Mouse (Mus musculus): ENCODE results near the gene Phox2a. TPM values are rescaled to one million over a fixed set of nuclear protein-coding genes. Genes with fewer than 3 reads are reported as not detected.

Phox2a gene
- total RNA-seq, 2 experiments from 2014 or later: not detected

DNA sequence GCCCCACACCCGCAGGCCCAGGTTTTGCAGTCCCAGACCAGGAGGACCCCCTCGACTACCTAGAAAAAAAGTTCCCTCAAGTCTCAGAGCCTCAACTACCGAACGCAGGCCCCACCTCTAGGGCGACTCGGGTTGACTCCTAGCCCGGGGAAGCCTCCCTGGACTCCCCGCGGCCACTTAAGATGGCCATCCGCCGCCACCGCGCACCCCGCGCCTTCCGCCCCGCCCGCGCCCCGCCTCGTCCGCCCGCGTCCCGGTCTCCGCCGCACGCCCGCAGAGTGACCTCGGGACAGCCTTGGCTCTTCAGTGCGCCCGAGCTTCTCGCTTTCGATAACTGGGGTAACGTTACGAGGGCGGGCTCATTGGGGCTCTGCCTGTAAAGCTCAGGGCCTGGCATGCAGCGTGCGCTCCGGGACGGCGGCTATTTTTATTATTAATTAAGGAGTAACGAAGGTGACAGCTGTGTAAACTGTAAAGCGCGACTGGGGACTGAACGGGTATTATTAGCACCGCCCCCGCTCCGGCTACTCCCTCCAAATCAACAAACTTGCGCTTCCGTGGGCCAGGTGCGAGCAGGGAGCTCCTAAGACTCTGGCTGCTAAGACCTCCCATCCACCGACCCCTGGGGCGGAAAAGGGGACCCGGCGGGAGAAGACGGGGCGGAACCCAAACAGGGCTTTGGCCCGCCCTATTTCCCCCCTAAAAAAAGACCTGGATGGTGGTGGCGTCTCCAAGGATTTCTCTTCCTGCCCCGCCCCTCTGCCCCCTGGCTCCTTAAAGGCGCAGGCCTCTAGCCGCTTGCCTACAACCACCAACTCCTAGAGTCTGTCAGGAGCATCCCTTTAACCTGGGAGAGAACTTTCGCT is 19.7 kb downstream of the Phox2a start, which contains the start of gene Inppl1:
Gene Inppl1, minus strand, starts transcription at position 624 of the 866 bp plus-strand sequence.
- DNase-seq (ENCODE audit: low spot score in 2 of 2): peak; percentile 35 to 71

DNA sequence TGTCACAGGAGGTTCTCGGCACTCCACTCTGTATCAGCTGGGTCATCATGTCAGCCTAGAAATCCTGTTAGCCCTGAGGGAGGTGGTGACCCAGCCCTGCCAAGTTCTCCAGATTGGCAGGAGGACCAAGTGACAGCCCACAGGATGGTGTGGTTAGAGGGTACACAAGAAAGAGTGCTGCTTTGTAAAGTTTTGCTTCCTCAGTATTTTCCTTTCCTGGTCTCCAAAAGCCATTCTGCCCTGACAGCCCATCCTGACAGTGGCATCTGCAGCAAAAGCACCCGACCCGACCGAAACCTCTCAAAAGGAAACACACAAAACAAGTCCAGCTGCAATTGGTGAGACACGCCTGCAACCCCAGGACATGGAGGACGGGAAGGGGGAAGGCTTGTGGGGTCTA is 26.1 kb downstream of the Phox2a start:
- no peak for DNase-seq (ENCODE audit: low spot score in 2 of 2)

DNA sequence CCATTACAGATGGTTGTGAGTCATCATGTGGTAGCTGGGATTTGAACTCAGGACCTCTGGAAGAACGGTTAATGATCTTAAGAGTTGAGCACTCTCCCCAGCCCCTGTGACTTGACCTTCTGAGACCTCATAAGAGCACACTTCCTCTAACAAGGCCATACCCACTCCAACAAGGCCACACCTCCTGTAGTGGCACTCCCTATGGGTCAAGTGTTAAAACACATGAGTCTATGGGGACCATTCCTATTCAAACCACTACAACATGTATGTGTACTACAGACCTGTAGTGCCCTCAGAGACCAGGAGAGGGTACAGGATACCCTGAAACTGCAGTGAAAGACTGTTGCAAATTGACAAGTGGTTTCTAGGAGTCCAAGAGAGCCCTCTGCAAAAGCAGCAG is 29.8 kb downstream of the Phox2a start:
- DNase-seq (ENCODE audit: low spot score in 2 of 2): no peak

DNA sequence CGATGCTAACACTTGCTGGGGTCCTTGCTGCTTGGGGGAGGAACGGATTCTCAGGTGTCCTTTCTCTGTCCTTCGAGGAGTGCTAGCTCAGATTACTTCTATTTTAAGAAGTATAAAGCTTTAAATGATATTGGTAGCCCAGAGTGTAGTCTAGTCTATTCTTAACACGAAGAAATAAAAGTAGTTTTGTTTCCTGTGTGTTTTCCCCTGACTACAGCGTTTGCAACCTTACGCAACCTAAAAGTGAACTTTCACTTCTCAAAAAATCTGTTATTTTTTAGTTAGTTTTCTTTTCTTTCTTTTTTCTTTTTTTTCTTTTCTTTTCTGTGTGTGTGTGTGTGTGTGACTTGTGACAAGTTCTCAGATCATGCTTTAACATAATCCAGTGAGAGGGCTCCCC is 33.6 kb downstream of the Phox2a start:
- DNase-seq (ENCODE audit: low spot score in 2 of 2): no peak

DNA sequence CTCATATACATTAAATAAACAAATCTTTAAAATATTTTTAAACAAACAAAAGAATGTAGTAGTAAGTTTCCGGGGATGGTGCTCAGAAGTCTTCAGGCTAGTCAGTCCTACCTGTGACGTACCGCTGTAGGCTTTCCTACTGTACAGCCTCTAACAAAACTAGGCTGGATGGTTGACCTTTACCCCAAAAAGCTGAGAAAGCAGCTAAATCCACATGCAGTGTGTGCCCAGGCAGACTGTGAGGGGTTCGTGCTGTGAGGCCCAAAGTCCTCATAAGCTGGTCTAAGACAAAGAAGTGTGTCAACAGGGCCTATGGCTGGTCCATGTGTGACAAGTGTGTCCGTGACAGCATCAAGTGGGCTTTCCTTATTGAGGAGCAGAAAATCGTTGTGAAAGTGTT is 34.7 kb downstream of the Phox2a start:
- DNase-seq (ENCODE audit: low spot score in 2 of 2): no peak

DNA sequence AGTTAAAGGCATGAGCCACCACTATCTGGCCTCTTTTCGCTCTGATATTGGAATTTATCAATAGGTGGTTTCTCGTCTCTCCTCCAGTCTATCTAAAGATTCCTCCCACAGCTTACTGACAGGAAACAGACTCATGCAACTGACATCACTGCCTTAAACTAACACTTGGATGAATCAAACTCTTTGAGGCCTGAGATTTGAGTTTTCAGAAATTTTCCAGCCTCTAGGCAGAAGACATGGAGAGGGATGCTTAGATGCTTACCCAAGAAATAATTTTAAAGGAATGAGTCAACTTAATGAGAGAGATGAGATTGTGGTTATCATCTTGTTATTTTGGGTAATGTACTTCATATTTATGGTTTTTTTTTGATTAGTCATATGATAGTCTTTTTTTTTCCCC is 35.7 kb downstream of the Phox2a start:
- DNase-seq (ENCODE audit: low spot score in 2 of 2): no peak

DNA sequence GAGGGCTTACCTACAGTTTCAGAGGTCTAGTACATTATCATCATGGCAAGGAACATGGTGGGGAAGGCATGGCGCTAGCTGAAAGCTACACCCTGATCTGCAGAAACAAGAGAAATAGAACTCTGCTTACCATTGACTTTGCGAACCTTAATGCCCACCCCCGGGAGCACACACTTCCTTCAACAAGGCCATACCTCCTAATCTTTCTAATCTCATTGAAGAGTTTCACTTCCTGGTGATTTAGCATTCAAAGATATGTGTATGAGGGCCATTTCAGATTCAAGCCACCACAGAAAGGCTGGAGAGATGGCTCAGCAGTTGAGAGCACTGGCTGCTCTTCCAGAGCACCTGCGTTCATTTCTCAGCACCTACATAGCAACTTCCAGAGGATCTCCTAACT is 39.0 kb downstream of the Phox2a start, which contains the start of gene Folr2:
Gene Folr2, minus strand, starts transcription at position 101 of the 400 bp plus-strand sequence.
- no peak for DNase-seq (ENCODE audit: low spot score in 2 of 2)

DNA sequence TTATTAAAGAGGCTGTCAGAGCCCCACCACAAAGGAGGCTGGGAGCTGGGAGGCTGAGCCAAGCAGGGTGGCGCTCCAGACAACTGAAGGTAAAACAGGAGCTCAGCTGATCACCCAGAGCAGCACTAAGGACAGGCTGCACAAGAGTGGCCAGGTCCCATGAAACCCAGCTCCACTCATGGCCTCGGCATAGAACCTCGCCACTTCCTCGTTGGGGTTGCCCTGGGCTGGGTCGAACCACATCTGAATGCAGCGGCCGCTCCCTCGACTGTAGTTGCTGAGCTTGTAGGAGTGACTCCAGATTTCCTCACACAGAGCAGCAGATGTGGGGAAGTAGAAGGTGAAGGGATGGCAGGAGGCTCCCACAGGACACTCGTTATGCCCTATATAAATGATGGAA is 40.2 kb downstream of the Phox2a start:
- DNase-seq (ENCODE audit: low spot score in 2 of 2): no peak

DNA sequence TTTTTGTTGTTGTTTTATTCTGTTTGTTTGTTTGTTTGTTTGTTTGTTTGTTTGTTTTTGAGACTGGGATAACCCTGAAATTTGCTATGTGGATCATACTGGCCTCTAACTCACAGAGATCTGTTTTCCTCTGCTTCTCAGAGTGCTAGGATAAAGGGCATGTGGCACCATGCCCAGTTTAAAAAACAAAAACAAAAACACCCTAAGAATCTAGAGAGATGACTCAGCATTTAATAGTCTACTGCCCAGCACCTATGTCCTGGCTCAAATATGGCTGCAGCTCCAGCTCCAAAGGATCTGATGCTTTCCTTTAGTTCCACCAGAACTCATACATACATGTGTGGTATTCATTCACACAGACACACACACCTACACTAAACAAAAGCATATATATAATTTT is 42.9 kb downstream of the Phox2a start:
- no peak for DNase-seq (ENCODE audit: low spot score in 2 of 2)

DNA sequence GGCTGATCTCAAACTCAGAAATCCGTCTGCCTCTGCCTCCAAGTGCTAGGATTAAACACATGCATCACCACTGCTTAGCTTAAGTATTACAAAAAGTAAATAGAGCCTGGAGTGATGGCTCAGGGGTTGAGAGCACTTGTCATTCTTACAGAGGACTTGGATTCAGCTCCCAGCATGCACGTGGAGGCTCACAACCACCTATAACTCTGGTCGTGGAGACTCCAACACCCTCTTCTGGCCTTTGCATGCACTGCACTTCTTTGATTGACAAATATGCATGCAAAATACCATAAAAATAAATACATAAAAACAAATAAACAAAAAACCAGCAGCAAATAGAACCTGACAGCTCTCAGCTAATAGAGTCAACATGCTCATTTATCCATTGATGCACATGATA is 44.2 kb downstream of the Phox2a start:
- no peak for DNase-seq (ENCODE audit: low spot score in 2 of 2)

DNA sequence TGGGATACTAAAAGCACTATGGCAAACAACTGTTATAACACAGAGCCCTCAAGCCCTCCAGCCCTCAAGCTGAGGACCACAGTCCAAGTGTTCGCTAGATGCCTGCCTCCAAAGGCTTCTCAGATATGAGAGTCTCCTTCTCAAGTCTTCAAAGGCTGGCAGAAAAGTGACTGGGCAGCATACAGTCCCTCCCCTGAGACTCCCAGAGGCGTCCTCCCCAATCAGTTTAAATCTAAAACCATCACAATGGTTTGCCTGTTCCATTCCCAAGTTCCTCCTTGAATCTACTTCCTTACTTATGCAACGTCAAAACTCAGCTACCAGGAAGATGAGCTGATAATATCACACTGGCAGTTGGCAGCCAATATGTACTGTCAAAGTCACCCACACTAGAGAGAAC is 45.3 kb downstream of the Phox2a start, which contains the start of gene Anapc15:
Gene Anapc15, plus strand, starts transcription at position 301 of the 400 bp plus-strand sequence.
- DNase-seq (ENCODE audit: low spot score in 2 of 2): no peak

DNA sequence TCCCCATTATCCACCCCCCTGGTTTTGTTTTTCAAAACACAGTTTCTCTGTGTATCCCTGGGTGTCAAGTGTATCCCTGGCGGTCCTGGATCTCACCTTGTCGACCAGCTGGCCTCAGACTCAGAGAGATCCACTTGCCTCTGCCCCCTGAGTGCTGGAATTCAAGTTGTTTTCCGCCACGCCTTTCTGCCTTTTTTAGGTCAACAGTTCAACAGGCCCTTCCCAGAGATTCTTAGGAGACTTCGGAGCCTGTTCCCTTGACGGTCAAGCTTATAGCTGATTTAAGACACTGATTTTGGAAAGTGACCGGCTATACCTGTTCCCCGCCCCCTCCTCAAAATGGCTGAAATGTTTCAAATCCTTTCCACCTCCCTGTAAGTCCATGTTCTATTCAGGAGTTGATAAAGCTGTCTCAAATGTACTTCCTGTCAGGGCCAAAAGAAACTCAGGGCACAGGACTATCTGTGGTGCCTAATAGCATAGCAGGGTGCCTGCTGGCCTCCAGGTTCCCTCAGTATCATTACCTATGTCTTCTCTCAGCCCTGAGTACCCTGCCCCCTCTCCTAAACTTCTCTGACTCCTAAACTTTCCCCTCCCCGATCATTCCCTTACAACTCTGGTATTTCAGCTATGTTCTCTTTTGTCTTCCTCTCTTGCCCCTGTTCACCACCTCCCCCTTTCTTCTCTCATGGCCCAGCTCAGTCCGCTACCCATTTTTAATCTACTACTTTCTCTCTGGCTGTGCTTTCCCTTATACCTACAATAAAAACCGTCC is 48.6 kb downstream of the Phox2a start:
- DNase-seq (ENCODE audit: low spot score in 2 of 2): no peak

DNA sequence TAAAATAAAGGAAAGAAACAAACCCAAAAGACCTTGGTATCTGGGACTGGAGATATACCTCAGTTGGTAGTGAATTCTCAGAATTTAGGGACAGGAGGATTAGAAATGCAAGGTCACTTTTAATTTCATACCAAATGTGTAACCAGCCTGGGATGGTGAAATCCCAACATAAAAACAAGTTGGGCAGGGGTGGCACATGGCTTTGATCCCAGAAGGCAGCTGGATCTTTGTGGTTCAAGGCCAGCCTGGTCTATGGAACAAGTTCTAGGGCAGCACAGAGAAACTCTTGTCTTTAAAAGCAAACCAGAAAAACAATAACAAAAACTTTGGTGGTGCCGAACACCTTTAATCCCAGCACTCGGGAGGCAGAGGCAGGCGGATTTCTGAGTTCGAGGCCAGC is 49.4 kb downstream of the Phox2a start:
- no peak for DNase-seq (ENCODE audit: low spot score in 2 of 2)

DNA sequence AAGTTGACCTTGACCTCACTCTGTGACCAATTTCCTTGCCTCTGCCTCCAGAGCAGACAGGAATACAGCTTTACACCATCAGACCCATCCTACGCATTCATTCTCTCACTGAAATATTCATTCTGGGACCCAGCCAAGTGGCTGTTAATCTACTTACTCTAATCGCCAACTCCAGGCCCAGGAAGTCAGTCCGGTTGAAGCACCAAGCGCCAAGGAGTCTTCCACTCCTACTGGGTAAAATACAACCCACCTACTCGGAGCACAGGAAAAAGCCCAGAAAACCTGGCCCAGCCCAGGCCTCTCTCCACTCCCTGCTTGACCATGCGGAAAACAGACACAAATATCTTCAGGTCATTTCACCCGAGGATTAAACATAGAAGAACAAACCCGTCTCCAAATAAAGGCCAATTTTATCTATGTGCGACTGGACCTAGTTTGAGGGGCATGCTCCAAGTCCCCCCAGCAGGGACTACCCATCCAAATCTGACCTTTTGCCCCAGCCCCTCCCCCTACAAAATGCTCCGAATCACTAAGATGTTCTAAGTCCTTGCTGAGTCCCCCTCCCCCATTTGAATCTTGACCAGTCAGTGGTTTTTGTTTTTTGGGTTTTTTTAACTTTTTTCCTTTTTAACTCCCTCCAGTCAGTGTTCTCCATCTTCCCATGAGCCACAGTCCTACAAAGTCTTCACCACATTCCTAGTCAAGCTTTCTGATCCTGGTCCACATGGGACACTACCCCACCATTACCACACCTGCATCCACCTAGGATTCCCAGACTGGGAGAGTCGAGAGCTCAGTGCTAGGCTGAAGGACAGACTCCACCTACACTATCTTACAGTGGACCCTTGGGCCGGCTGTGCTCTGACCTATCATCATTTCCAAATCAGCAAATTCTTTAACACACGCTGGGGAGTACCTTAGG is 50.4 kb downstream of the Phox2a start:
- no peak for DNase-seq (ENCODE audit: low spot score in 2 of 2)

DNA sequence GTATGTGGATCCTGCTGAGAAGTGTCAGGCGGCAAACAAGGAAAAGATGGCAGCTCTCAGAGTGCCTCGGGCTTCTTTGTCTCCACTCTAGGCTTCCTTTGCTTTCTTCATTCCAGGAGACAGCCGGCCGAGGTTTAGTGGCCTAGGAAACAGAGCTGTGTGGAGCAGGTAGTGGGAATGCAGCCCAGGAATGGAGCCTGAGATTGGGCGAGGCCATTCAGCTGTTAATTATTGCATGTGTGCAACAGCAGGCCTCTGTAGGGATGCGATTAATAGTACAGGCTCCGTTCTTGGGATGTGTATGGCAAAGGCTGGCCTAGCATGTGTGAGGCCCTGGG is 51.0 kb downstream of the Phox2a start:
- DNase-seq (ENCODE audit: low spot score in 2 of 2): no peak

DNA sequence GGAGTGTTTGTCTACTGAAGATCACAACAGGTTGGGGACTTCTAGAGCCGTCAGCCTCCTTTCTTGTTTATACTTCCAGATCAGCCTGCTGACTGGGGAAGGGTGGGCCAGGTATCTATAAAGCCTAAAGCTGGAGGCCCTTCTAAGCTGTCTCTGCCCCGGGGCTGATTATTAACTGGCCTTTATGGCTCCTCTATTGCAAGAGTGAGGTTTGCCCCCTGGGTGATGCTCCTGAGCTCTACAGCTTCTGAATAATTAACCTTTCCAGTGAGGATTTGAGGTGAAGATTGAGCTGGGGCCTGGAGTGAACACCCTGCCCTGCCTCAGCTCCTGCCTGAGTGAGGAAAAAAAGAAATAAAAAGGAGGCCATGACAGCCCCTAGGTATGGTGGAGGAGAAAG is 52.5 kb downstream of the Phox2a start, which contains the start of gene Folr1:
Gene Folr1, minus strand, starts transcription at position 160 of the 400 bp plus-strand sequence.
- no peak for DNase-seq (ENCODE audit: low spot score in 2 of 2)

DNA sequence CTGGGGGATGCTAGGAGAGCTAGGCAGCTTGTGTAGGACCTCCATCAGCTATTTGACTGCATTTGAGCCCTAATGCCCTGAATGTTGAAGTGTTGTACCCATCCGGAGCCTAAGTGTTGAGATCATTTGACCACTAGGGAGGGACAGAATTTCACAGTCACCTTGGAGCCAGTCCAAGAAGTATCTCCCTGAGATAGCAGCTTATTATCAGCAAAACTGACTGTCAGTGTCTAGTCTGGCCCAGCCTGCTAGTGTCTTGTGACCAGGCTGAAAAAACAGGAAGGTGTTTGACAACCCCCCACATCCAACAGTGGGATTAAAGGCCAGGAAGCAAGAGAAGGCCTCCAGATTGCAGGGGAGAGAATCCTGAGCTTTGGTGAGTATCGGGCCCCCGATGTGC is 53.2 kb downstream of the Phox2a start:
- no peak for DNase-seq (ENCODE audit: low spot score in 2 of 2)
